Mouse (Mus musculus): ENCODE data around the gene Crb2.

Gene Crb2

DNA sequence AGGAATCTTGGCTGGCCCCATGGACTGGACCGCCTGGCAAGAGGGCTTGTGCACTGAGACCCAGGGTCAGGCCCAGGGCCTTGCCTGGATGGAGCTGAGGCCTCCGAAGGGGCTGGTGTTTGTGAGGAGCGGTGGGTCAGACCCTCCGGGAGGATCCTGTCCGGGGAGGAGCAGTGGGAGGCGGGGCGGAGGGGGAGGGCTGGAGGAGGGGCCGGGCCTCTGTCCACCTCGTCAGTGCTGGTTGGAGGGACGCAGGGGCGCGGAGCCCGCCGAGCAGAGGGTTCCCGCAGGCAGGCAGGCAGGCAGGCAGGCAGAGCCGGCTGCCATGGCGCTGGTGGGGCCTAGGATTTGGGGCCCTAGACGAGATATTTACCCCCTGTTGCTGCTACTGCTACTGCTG is at the start of gene Crb2:
Gene Crb2 (plus strand): TSS at position 234 of the 400 bp plus-strand sequence.
- DNase-seq (ENCODE audit: low read depth): no peak

GRCm38 (mm10) chr2:37731241-37731801 is 44.7 kb upstream of the Crb2 start:
- no peak for DNase-seq (ENCODE audit: low read depth)

- peak; percentile 20 for DNase-seq (ENCODE audit: low read depth)
Measured at GRCm38 (mm10) chr2:37734979-37735806, 40.9 kb upstream of the Crb2 start.

DNA sequence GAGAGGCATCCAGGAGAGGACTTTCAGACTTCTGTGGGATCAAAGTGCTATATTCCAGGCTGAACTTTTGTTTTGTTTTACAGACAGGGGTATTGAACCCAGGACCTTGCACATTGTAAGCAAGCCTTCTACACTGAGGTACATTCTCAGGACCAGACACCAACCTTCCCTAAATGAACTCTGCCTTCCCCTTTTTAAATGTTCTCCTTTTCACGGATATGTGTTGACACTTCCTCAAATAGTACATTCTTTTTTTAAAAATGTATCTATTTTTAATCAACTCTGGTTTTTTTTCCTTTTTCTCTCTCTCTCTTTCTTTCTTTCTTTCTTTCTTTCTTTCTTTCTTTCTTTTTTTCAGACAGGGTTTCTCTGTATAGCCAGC is 40.3 kb upstream of the Crb2 start:
- no peak for DNase-seq (ENCODE audit: low read depth)

DNA sequence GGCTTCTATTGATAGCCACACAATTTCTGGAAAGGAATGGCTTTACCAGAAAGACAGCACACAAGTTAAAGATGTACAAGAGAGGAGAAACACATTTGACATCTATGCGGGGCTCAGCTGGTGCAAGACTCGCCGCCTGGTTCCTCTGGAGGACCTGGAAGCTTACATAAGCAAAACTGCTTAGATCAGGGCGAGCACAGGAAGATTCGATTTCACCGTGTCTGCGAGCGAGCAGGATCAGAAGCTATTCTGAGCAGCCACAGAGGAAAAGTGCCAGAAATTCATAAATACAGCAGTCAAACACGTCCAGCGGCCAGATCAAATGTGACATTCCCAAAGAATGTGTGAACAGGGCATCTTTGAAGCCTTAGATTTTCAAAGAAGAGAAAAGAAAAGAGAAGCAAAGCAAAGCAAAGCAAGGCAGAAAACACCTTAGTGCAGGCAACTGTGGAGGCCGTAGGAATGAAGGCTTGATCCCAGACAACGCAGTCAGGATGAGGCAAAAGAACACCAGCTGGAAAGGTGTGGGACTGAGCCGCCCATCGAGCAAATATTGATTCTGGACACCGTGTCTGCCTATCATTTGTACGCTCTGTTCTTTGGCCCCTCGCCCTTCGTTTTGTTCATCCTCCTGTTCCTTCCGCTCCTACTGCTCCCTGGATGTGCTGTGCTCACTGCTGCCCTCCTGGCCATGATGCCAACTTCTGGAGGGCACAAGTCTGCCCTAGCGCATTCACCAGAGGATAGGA is 34.1 kb upstream of the Crb2 start:
- DNase-seq (ENCODE audit: low read depth): no peak

- no peak for DNase-seq (ENCODE audit: low read depth)
Measured at GRCm38 (mm10) chr2:37744773-37745395, 31.2 kb upstream of the Crb2 start.

DNA sequence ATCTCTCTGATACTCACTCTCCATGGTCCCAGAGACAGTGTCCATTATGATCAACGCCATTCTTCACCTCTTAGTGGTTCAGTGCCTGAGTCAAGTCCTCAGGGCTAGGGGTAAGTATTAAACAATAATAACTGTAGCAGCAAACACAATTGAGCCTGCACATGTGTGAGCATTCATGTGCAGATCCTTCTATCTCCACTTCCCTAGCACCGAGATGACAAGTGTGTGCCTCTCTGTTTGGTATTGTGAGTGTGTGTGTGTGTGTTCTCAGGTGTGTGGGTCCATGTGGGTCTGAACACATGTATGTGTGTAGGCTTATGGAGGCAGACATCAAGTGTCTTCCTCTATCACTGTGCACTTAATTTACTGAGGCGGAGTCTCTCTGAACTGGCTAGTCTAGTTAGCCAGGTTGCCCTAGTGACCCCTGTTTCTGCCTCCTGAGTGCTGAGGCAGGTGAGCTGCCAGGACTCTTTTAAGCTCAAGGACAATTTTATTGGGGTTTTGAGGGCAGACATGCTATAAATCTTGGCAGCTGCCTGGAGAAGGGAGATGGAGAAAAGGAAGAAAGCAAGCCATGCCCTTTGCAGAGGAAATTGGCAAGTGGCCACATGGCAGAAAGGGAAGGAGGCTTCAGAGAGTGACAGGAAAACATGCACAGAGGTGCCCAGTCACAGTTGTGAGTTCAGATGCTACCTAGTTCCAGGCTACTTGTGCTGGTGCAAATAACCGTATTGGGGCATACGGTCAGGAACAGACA is 29.6 kb upstream of the Crb2 start:
- DNase-seq (ENCODE audit: low read depth): no peak

DNA sequence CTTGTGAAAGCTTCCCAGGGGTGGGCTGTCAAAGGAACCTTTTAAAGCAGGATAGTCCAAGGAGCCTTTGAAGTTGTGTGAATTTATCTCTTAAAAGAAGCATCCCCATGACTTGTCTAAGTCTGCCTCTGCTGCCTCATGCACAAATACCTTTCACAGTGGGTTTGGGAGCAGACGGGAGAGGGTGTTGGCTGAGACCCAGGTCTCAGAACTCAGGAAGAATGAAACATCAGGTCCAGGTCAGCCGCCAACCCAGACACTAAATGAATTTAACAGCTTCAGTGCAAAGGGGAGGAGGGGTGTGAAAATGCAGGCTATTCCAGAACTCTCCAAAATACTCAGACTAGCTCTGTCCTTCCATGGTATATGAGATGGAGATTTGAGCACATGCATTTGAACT is 28.1 kb upstream of the Crb2 start:
- DNase-seq (ENCODE audit: low read depth): no peak

GRCm38 (mm10) chr2:37748442-37749066 is 27.5 kb upstream of the Crb2 start:
- DNase-seq (ENCODE audit: low read depth): no peak

DNA sequence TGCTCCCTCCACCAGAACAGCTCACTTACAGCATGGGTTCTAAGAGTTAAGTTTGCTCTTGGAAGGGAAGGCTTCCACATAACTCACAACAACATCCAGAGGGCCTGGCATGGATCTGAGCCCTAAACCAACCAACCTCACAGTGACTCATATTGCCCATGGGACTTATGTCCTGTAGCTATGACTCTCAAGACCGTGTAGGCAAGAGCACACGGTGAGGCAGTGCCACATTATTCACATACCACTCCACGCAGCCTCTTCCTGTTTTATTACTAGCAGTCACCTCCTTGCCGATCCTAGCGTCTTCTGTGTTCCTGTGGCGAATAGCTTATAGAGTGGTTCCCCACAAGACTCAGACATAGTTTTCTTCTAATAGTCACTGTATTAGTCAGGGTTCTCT is 26.7 kb upstream of the Crb2 start:
- DNase-seq (ENCODE audit: low read depth): no peak

DNA sequence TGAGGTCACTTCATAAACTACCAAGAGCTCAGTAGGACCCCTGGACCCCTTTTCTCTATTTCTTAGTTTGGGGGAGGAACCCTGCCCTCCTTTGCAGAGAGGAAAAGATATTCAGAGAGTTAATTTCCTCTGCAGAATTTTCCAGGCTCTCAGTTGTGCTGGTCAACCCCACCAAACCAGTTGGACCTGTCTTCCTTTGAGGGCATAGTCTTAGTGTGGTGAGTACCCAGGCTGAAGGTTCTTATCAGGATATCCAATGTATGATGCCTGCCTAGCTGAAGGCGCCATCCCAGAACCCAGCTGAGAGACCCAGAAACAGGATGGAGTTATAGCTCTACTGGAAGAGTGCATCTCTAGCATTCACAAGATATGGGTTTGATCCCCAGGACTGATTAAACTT is 24.9 kb upstream of the Crb2 start:
- no peak for DNase-seq (ENCODE audit: low read depth)

- no peak for DNase-seq (ENCODE audit: low read depth)
Measured at GRCm38 (mm10) chr2:37756220-37756930, 19.7 kb upstream of the Crb2 start.

GRCm38 (mm10) chr2:37757016-37757415 is 19.0 kb upstream of the Crb2 start:
- no peak for DNase-seq (ENCODE audit: low read depth)

GRCm38 (mm10) chr2:37757784-37758183 is 18.3 kb upstream of the Crb2 start:
- DNase-seq (ENCODE audit: low read depth): no peak

DNA sequence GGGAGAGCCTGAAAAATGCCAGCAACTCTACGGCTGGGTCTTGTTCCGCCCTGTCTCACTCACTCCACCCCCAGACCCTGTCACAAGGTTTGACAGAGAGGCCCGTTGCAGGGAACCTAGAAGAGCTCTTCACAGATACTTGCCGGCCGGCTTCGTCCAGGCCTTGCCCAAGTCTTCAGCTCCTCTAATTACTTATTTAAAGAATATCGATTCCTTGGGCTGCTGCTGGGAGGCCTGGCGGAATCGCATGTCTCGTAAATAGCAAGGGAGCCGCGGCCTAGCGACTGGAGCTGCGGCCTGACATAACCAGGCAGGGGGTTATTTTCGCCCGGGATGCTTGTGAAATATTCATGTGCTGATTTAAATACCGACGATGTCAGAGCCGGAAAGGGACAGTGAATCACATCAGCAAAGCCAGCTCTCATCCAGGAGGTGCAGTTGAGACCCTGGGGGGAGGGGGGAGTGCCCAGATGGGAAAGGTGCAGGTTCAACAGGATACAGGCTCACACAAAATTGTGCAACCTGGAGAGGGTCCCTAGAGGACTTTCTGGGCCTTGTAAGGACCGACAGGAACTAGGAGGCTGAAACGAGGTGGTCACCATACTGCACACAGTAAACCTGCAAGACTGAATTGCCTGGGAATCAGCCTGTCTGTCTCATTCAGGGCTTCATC is 17.6 kb upstream of the Crb2 start:
- no peak for DNase-seq (ENCODE audit: low read depth)

DNA sequence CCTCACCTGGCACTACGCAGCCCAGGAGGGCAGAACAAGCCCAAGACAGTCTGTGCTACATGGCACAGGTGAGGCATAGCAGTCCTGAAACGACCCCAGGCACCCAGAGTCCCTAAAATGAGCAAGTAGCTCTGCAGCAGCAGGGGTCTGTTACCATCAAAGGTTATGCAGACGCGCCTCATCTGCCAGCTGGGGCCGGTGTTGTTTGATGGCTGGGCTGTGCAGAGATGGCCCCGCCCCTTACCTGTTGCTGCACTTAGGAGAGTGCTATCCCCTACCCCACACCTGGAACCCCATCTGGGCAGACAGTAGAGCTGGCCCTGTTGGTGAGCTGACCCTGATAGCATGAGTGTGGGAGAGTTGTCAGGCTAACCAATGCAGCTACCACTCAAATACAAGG is 15.4 kb upstream of the Crb2 start:
- no peak for DNase-seq (ENCODE audit: low read depth)

DNA sequence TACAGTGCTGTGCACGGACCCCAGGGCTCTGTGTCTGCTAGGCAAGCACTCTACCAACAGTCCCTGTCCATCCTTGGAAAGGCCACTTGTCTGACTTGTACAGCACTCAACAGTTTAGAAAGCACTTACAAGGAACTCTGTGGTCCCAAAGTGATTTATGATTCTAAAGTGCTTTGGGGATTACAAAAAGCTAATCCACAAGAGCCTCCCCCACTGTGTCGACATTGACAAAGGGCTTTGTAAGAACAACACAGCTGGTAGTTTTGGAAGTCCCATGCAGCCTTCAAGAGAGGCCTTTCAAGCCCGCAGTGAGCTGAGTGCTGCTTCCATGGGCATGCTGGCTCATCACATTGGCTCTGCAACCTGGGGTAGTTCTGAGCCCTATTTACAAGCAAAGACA is 12.4 kb upstream of the Crb2 start:
- DNase-seq (ENCODE audit: low read depth): no peak

- no peak for DNase-seq (ENCODE audit: low read depth)
Measured at GRCm38 (mm10) chr2:37764514-37764913, 11.5 kb upstream of the Crb2 start.

GRCm38 (mm10) chr2:37765082-37765483 is 11.0 kb upstream of the Crb2 start:
- DNase-seq (ENCODE audit: low read depth): peak; percentile 34

All from naive thymus-derived CD4-positive, alpha-beta T cell, adult 2 months (primary cell).